Mouse (Mus musculus) lung, embryonic 14.5 days (tissue): ENCODE measurements around the gene Ndel1. TPM values are rescaled to one million over a fixed set of nuclear protein-coding genes. Genes with fewer than 3 reads are reported as not detected.

Experiments used
- ATAC-seq: fragments of 200-750 bp; cut with Nextera tagmentation; 2 replicates; pipeline ENCODE4 v1.8.0; 2017; ENCODE audit warnings: mild to moderate bottlenecking, moderate TSS enrichment, moderate library complexity; ENCODE audit not compliant: insufficient read depth
- DNase-seq: peaks from one replicate; pipeline ENCODE4 v3.0.0-alpha.2; 2015
- H3K27ac ChIP-seq: fragments of 300-500 bp; sonication (generic); 2 replicates; pipeline ENCODE4 v1.5.1; 2014; ENCODE audit warnings: low read depth, mild to moderate bottlenecking, moderate library complexity
- H3K27me3 ChIP-seq: fragments of 300-500 bp; sonication (generic); 2 replicates; pipeline ENCODE4 v1.6.1; 2014; ENCODE audit warnings: low read length, control low read depth; ENCODE audit not compliant: insufficient read depth
- H3K36me3 ChIP-seq: fragments of 300-500 bp; sonication (generic); 2 replicates; pipeline ENCODE4 v1.6.1; 2014; ENCODE audit warnings: control low read depth; ENCODE audit not compliant: insufficient read depth
- H3K4me1 ChIP-seq: fragments of 300-500 bp; sonication (generic); 2 replicates; pipeline ENCODE4 v1.6.1; 2014; ENCODE audit warnings: antibody characterized with exemption, control low read depth; ENCODE audit not compliant: insufficient read depth
- H3K4me2 ChIP-seq: fragments of 300-500 bp; sonication (generic); 2 replicates; pipeline ENCODE4 v1.6.1; 2014; ENCODE audit warnings: mild to moderate bottlenecking
- H3K4me3 ChIP-seq: fragments of 300-500 bp; sonication (generic); 2 replicates; pipeline ENCODE4 v1.5.1; 2014; ENCODE audit warnings: low read depth, low read length
- H3K9ac ChIP-seq: fragments of 300-500 bp; sonication (generic); 2 replicates; pipeline ENCODE4 v1.6.1; 2014
- H3K9me3 ChIP-seq: fragments of 300-500 bp; sonication (generic); 2 replicates; pipeline ENCODE4 v1.6.1; 2016; ENCODE audit warnings: low read depth, low read length, control low read depth
- CTCF ChIP-seq: IDR thresholded peaks from 2 replicates; pipeline ENCODE4 v1.5.1; 2016; ENCODE audit warnings: antibody characterized with exemption, low read depth
- WGBS: fragments of 180-500 bp; shearing (Covaris S2); extraction: QIAGEN DNeasy Blood & Tissue Kit; methylation state at CpG from one replicate; pipeline ENCODE4 v1.1.7; 2014; 5-methylcytosine and 5-hydroxymethylcytosine counted together
- polyA plus RNA-seq: library from polyadenylated mRNA; unstranded; fragments of >200 nt; fragmentation: Nextera tagmentation; extraction: Ambion mirVana; gene quantifications from 2 replicates; pipeline ENCODE4 v1.2.1, GENCODE M21; 2014

The Ndel1 gene
- polyA plus RNA-seq, 1 experiment from 2014 or later: 67.6 TPM

DNA sequence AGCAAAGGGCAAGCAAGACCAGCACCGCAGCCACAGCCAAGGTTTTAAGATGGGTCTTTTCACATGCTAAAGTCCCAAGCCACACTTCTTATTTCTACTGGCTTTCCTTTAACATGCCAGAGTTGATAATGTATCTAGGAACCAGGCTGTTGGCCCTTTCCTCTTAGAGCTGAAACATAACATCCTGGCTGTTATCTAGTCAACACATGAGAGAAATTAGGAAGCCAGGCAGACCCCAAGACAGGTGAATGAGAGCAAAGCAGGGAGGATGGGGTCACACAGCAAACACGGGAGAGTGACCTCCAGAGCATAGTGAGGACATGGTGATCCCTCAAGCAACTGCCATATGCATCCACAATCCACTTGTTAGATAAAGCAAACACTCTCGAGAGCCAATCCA lies 44.9 kb downstream of the Ndel1 start:
- DNase-seq (no peak), ATAC-seq (no peak)
- Histone ChIP-seq H3K27ac (no peak overlapping the region), H3K4me3 (no peak overlapping the region), H3K9ac (no peak overlapping the region), H3K36me3 (peaks cover 78% of the 10 kb centered on the region), H3K9me3 (no peaks in the 10 kb centered on the region), H3K4me1 (no peaks in the 10 kb centered on the region), H3K27me3 (no peaks in the 10 kb centered on the region), H3K4me2 (no peak overlapping the region)
- no peak for TF ChIP-seq CTCF
- WGBS: 56% methylated on average over 3 of the region's 3 CpGs

DNA sequence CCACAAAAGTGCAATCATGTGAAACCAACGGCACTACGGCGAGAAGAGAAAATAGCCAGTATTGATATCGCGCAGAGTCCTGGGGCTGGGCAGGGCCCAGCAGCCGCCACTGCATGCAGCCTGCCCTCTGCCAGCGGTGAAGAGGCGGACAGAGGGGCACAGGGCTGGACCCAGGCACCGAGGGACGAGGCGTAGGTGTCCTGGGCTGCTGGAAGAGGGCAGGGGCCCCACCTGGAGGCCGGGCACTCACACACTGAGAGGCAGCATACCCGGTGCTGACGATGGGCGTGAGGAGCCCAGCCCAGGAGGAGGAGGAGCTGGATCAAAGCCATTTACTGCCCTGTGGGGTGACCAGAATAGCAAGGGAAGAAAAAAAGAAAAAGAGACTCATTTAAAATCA lies 49.3 kb downstream of the Ndel1 start:
- no peak overlapping the region for H3K9ac ChIP-seq
- ATAC-seq (no peak), DNase-seq (no peak)
- H3K27ac ChIP-seq: no peak overlapping the region
- no peak for TF ChIP-seq CTCF
- H3K4me2 ChIP-seq: no peak overlapping the region
- no peaks in the 10 kb centered on the region for H3K4me1 ChIP-seq
- no peaks in the 10 kb centered on the region for H3K27me3 ChIP-seq
- 78% methylated on average over 15 of the region's 15 CpGs for whole genome bisulfite sequencing
- peaks cover 82% of the 10 kb centered on the region for H3K36me3 ChIP-seq
- H3K4me3 ChIP-seq: no peak overlapping the region
- H3K9me3 ChIP-seq: no peaks in the 10 kb centered on the region

DNA sequence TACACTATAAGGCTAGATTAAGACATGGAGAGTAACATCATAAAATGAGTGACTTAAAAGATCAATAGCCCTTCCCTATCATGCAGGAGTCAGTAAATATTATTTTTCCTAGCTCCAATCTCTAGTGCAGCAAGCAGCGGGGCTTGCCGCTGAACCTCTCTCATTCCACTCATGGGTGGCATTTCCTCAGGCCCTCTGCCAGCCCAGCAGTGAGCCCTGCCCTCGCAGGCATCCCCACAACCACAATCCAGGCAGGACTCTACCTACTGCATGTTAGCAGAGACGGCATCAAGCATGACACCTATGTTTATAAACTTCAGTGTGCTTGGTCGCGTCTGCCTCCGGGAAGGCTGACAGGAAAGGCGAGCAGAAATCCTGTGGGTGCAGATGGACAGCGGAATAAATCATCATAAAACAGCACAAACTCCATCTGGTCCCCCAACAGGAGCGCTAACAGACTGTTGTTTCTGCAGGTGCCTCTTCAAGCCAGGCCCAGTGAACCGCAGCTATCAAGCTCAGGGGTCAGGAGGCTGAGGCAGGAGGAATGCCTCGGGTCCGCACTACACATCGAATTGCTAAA lies 52.3 kb downstream of the Ndel1 start:
- Histone ChIP-seq H3K36me3 (peaks cover 83% of the 10 kb centered on the region), H3K4me1 (no peaks in the 10 kb centered on the region), H3K4me3 (no peak overlapping the region), H3K4me2 (no peak overlapping the region), H3K9me3 (no peaks in the 10 kb centered on the region), H3K9ac (no peak overlapping the region), H3K27ac (no peak overlapping the region), H3K27me3 (no peaks in the 10 kb centered on the region)
- TF ChIP-seq CTCF: no peak
- DNase-seq (no peak), ATAC-seq (no peak)
- 82% methylated on average over 14 of the region's 14 CpGs for WGBS

DNA sequence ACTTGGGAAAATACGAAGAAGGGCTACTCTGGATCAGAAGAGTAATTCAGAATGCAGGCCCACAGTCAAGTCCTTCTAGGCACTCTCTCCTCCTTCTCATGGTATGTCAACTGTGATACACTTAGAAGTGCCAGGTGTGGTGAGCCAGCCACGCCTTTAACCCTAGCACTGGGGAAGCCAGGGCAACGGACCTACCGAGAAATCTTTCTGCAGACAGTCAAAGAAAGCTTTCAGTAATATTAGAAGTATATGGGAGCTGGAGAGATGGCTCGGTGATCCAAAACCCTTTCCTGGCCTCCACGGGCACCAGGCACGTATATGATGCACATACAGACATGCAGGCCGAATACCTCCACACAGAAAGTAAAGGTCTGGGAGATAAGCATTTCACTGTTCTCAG lies 53.2 kb downstream of the Ndel1 start:
- H3K4me3 ChIP-seq: no peak overlapping the region
- no peak for TF ChIP-seq CTCF
- H3K4me1 ChIP-seq: no peaks in the 10 kb centered on the region
- peaks cover 84% of the 10 kb centered on the region for H3K36me3 ChIP-seq
- 83% methylated on average over 8 of the region's 8 CpGs for WGBS
- H3K4me2 ChIP-seq: no peak overlapping the region
- DNase-seq: no peak
- H3K27ac ChIP-seq: no peak overlapping the region
- no peak overlapping the region for H3K9ac ChIP-seq
- no peaks in the 10 kb centered on the region for H3K27me3 ChIP-seq
- no peaks in the 10 kb centered on the region for H3K9me3 ChIP-seq
- no peak for ATAC-seq

DNA sequence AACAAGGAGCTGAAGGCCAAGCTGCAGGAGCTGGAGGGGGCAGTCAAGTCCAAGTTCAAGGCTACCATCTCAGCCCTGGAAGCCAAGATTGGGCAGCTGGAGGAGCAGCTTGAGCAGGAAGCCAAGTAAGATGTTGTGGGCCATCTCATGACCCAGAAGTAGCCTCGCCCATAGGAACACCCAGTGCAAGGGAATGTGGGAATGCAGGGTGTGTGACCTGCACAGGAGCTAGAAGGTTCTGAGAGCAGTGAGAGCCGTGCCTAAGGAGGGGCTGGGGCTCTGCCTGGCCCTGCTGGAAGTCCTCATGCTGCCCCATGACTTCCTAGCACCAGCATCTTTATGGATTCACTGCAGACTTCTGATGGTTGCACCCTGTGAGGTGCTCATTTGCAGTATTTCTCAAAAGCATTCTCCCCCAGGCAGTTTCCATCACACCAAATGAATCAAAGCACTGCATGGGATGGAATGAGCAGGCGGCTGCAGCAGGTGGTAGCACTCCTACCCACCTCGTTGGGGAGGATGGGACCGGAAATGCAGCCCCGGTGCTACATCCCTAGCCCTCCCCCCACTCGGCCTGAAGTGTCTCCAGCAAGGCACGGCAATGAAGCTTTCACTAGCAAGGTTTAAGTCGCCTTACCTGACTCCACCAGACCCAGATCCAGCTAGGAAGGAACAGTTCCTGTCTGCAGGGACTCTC lies 59.6 kb downstream of the Ndel1 start:
- ATAC-seq: no peak
- H3K27me3 ChIP-seq: no peaks in the 10 kb centered on the region
- peaks cover 96% of the 10 kb centered on the region for H3K36me3 ChIP-seq
- no peaks in the 10 kb centered on the region for H3K9me3 ChIP-seq
- no peak for DNase-seq
- H3K9ac ChIP-seq: no peak overlapping the region
- TF ChIP-seq CTCF: no peak
- no peak overlapping the region for H3K4me2 ChIP-seq
- 60% methylated on average over 9 of the region's 9 CpGs for WGBS
- H3K4me1 ChIP-seq: no peaks in the 10 kb centered on the region
- no peak overlapping the region for H3K4me3 ChIP-seq
- H3K27ac ChIP-seq: no peak overlapping the region

DNA sequence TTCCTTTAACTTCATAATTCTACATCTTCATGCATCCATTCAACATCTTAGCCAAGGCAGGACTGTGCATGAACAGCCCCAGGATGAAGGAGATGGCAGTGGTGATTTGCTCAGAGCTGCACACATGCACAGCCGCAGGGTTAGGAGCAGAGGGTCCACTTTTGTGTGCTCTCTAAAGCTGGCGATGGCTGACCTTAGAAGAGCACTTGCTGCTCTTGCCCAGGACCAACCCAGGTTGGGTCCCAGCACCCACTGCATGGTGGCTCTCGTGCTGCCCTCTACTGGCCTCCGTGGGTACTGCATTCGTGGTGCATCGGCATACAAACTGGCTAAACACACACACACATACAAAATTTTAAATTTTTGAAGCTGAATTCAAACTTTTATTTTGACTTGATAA lies 63.9 kb downstream of the Ndel1 start:
- H3K27me3 ChIP-seq: no peaks in the 10 kb centered on the region
- DNase-seq (peak; percentile 85), ATAC-seq (no peak)
- no peaks in the 10 kb centered on the region for H3K9me3 ChIP-seq
- peaks cover 99% of the 10 kb centered on the region for H3K36me3 ChIP-seq
- no peak overlapping the region for H3K4me2 ChIP-seq
- WGBS: 37% methylated on average over 6 of the region's 6 CpGs
- H3K4me3 ChIP-seq: no peak overlapping the region
- no peak overlapping the region for H3K27ac ChIP-seq
- peak; percentile 97 for TF ChIP-seq CTCF
- no peaks in the 10 kb centered on the region for H3K4me1 ChIP-seq
- no peak overlapping the region for H3K9ac ChIP-seq

DNA sequence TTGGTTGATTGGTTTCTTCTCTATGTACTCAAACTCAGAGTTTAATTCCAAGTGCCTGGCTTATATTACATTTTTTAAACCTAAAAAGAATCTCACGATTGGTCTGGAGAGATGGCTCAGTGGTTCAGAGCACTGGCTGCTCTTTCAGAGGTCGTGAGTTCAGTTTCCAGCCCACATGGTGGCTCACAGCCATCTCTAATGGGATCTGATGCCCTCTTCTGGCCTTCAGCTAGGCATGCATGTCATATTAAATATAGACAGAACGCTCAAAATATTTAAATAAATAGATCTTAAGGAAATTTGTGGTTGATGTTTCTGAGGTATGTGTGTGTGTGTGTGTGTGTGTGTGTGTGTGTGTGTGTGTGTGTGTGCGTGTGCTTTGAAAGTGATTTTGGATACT lies 66.5 kb downstream of the Ndel1 start:
- no peak overlapping the region for H3K4me2 ChIP-seq
- H3K9ac ChIP-seq: no peak overlapping the region
- no peak for ATAC-seq
- H3K9me3 ChIP-seq: no peaks in the 10 kb centered on the region
- DNase-seq: peak; percentile 63
- H3K27ac ChIP-seq: no peak overlapping the region
- H3K27me3 ChIP-seq: no peaks in the 10 kb centered on the region
- peak; percentile 40; the same call in 1 of the 2 replicates for TF ChIP-seq CTCF
- peaks cover 99% of the 10 kb centered on the region for H3K36me3 ChIP-seq
- H3K4me3 ChIP-seq: no peak overlapping the region
- no peaks in the 10 kb centered on the region for H3K4me1 ChIP-seq
- 56% methylated on average over 4 of the region's 4 CpGs for WGBS
